Mouse (Mus musculus): ENCODE measurements around the gene Ofcc1.

DNA sequence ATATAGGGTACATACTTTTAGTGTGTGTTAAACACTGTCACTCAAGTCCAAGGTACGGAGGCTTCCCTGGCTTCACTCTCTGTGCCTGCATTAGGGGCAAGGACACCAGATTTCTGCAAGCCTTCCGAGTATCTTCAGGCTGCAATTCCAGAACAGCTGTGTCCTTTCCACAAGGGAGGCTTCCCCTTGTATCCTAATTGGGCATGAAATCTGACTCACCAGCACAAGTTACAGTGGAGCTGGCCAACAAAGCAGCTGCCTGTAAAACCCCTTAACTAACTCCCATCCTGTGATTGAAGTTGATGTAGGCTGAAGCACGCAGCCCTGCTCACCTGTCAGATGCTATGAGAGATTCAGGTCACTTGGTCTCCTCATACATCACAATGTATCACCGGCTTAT lies 3.6 kb upstream of the Ofcc1 start:
- TF ChIP-seq EP300 (IDR thresholded peaks at IDR 0.05; ENCODE audit: insufficient read depth, low read depth, low read length): no peak
- TF ChIP-seq CTCF (IDR thresholded peaks at IDR 0.05; ENCODE audit: low read depth, low read length): no peak
- TF ChIP-seq POLR2A (IDR thresholded peaks at IDR 0.05; ENCODE audit: insufficient read depth, low read length): no peak
